Comparison of ENCODE assay signal across 8 mouse cellular contexts in the genomic region with DNA sequence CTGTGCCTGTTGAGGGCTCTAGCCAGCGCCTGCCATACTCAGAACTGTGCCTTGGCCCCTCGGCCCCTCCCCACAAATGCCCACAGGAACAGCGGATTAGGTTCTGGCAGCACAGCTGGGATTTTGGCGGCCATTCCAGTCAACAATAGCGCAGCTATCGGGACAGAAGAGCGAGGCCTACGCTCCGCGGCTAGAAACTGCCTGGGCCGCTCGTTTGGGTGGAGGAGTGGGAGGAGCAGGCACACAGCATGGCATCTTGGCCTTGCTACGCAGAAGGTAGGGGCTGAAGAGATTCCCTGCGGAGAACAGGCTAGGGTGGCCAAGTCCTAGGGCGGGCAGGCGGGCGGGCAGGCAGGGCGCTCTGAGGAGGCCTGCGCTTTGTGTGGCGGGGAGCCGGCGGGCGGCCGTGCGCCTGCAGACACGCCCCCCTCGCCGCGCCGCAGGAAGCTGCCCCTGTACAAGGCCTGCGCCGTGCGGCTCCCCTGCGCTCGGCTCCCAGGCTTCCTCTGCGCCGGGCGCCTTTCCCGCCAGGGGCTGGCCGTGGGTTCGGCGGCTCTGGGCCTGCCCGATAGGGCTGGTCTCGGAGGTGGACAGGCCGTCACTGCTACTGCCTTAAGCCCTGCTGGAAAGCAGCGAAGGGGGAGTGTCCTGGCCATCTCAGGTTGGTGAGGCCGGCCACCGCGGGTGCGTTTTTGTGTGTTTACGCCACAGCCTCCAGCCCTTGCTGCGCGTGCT. TPM values are rescaled to one million over a fixed set of nuclear protein-coding genes. Genes with fewer than 3 reads are reported as not detected.
DNase-seq lines count a peak whose midpoint lies in the region; ATAC-seq and TF ChIP-seq lines count a peak whose summit lies in the region.

No protein-coding gene starts in this region.

- WGBS in hindbrain, embryonic 12.5 days, result under 1% methylated on average over 41 of the region's 53 CpGs

- in situ Hi-C loops in Patski (cut with MboI; ENCODE audit: low pct_unique_long_range_greater_than_20kb), result no loop called here

- H3K4me1 ChIP-seq in hindbrain, embryonic 12.5 days, result peaks cover 33% of the 10 kb centered on the region

- H3K4me3 ChIP-seq in hindbrain, embryonic 12.5 days, result peak overlapping the region; percentile 74

- CTCF ChIA-PET in Patski (lab: Charles Lee), result interaction anchor here (0.7 to 1.1 kb wide), 2 partner anchors 12 to 41 kb away, joined by 3 read pairs; no protein-coding TSS in a partner anchor

- H3K9me3 ChIP-seq in hindbrain, embryonic 12.5 days (replicated peaks), result no peaks in the 10 kb centered on the region

- ATAC-seq in Patski, result peak; percentile 67
- ATAC-seq in hindbrain, embryonic 12.5 days (ENCODE audit: low FRiP score), result peak; percentile 92

- TF ChIP-seq CTCF in Patski (IDR thresholded peaks at IDR 0.05), result no peak

- no peaks in the 10 kb centered on the region for H3K36me3 ChIP-seq in hindbrain, embryonic 12.5 days

- POLR2A ChIA-PET in Patski (lab: Charles Lee), result interaction anchor here (1.0 to 1.5 kb wide), 2 partner anchors 40 to 52 kb away, joined by 3 read pairs; no protein-coding TSS in a partner anchor

- peak; percentile 43 for DNase-seq in Patski (ENCODE audit: low read depth, low spot score)
- DNase-seq in cerebellum, postnatal 10 days, result peak; percentile 89 to 92
- DNase-seq in frontal cortex, postnatal 10 days (ENCODE audit: low spot score in 2 of 2), result peak; percentile 79 to 84
- peak; percentile 68 to 83 for DNase-seq in layer of hippocampus, postnatal 25 days (ENCODE audit: extremely low spot score in 1 of 2, low spot score in 1 of 2)
- DNase-seq in lung, postnatal 14 days, result peak; percentile 85
- peak; percentile 90 for DNase-seq in ovary, postnatal 36 days (ENCODE audit: low spot score)
- DNase-seq in thymus, postnatal 14 days, result peak; percentile 89

- peak overlapping the region; percentile 93 for H3K9ac ChIP-seq in hindbrain, embryonic 12.5 days

- H3K27me3 ChIP-seq in Patski, result no peaks in the 10 kb centered on the region
- H3K27me3 ChIP-seq in hindbrain, embryonic 12.5 days, result no peaks in the 10 kb centered on the region

- peak overlapping the region; percentile 100 for H3K27ac ChIP-seq in hindbrain, embryonic 12.5 days

- peak overlapping the region; percentile 66 for H3K4me2 ChIP-seq in hindbrain, embryonic 12.5 days (replicated peaks)

RNA-seq across cellular contexts. Expression of a gene that starts 36.0 kb away (rescaled TPM):
- 156 TPM for polyA plus RNA-seq in Patski (2021)
- 99.2 and 100 TPM in 2 replicates for polyA plus RNA-seq in hindbrain, embryonic 12.5 days (2016; fragmentation: Nextera tagmentation; extraction: Ambion mirVana)
- 10 to 100 TPM; 89.0 to 98.9 TPM for total RNA-seq in layer of hippocampus, postnatal 25 days (2021)

RNA-seq across cellular contexts. Expression of a gene that starts 36.2 kb away (rescaled TPM):
- 6.0 TPM for polyA plus RNA-seq in Patski (2021)
- polyA plus RNA-seq in hindbrain, embryonic 12.5 days (2016; fragmentation: Nextera tagmentation; extraction: Ambion mirVana), result 9.4 and 10.1 TPM in 2 replicates
- 1 to 10 TPM; 6.0 to 6.8 TPM for total RNA-seq in layer of hippocampus, postnatal 25 days (2021)

RNA-seq across cellular contexts. Expression of a gene that starts 48.6 kb away (rescaled TPM):
- polyA plus RNA-seq in Patski (2021), result 2.4 TPM
- 3.9 and 5.4 TPM in 2 replicates for polyA plus RNA-seq in hindbrain, embryonic 12.5 days (2016; fragmentation: Nextera tagmentation; extraction: Ambion mirVana)
- 1 to 10 TPM; 4.0 to 9.1 TPM for total RNA-seq in layer of hippocampus, postnatal 25 days (2021)

Comparison
In these comparisons a context has a peak if more than half of its experiments do, and no peak if none do; other contexts are left out.
1. Peak in every context shown above with its lines: DNase-seq, ATAC-seq, H3K4me3 ChIP-seq and H3K27ac ChIP-seq.